Mouse (Mus musculus) neural tube, embryonic 13.5 days (tissue): ENCODE measurements around the gene Ptf1a. TPM values are rescaled to one million over a fixed set of nuclear protein-coding genes. Genes with fewer than 3 reads are reported as not detected.
A peak's percentile ranks its signal among the peaks of the same experiment; 100 is the strongest.

Source experiments
- ATAC-seq: fragments of 200-750 bp; cut with Nextera tagmentation; 2 replicates; pipeline ENCODE4 v1.8.0; 2017; ENCODE audit warnings: low read depth, mild to moderate bottlenecking, moderate TSS enrichment, moderate library complexity
- H3K27ac ChIP-seq: fragments of 300-500 bp; sonication (generic); replicated peaks from 2 replicates; pipeline ENCODE4 v1.5.1; 2015; ENCODE audit warnings: moderate library complexity, mild to moderate bottlenecking, inconsistent platforms
- H3K27me3 ChIP-seq: fragments of 300-500 bp; sonication (generic); 2 replicates; pipeline ENCODE4 v1.6.1; 2015; ENCODE audit warnings: mild to moderate bottlenecking, inconsistent platforms
- H3K36me3 ChIP-seq: fragments of 300-500 bp; sonication (generic); 2 replicates; pipeline ENCODE4 v1.6.1; 2015; ENCODE audit warnings: mild to moderate bottlenecking, inconsistent platforms
- H3K4me1 ChIP-seq: fragments of 300-500 bp; sonication (generic); replicated peaks from 2 replicates; pipeline ENCODE4 v1.6.1; 2015; ENCODE audit warnings: inconsistent platforms
- H3K4me2 ChIP-seq: fragments of 300-500 bp; sonication (generic); 2 replicates; pipeline ENCODE4 v1.6.1; 2015; ENCODE audit warnings: inconsistent platforms, mild to moderate bottlenecking, moderate library complexity
- H3K4me3 ChIP-seq: fragments of 300-500 bp; sonication (generic); 2 replicates; pipeline ENCODE4 v1.5.1; 2015; ENCODE audit warnings: mild to moderate bottlenecking, inconsistent platforms
- H3K9ac ChIP-seq: fragments of 300-500 bp; sonication (generic); 2 replicates; pipeline ENCODE4 v1.6.1; 2015; ENCODE audit warnings: moderate library complexity, mild to moderate bottlenecking, inconsistent platforms
- H3K9me3 ChIP-seq: fragments of 300-500 bp; sonication (generic); 2 replicates; pipeline ENCODE4 v1.6.1; 2016; ENCODE audit warnings: inconsistent platforms
- WGBS: fragments of 180-500 bp; shearing (Covaris S2); methylation state at CpG from one replicate; pipeline ENCODE4 v1.1.7; 2015; 5-methylcytosine and 5-hydroxymethylcytosine counted together
- polyA plus RNA-seq: library from polyadenylated mRNA; unstranded; fragments of >200 nt; fragmentation: Nextera tagmentation; extraction: Ambion mirVana; gene quantifications from 2 replicates; pipeline ENCODE4 v1.2.1, GENCODE M21; 2015

Ptf1a gene
- polyA plus RNA-seq = 0.92 and 1.2 TPM in 2 replicates

GRCm38 (mm10) chr2:19444931-19445831 lies at the start of gene Ptf1a:
TSS of gene Ptf1a (plus strand) at chr2:19445663.
- WGBS = under 1% methylated on average over 53 of the region's 53 CpGs
- Histone ChIP-seq H3K9ac (peak within 1 kb of the TSS; percentile 59), H3K4me3 (peak within 1 kb of the TSS; percentile 43)

GRCm38 (mm10) chr2:19405409-19405808 lies 40.1 kb upstream of the Ptf1a start:
- H3K9ac ChIP-seq = no peak overlapping the region
- no peaks in the 10 kb centered on the region for H3K9me3 ChIP-seq
- H3K4me3 ChIP-seq = no peak overlapping the region
- H3K27ac ChIP-seq = no peak overlapping the region
- H3K4me1 ChIP-seq = no peaks in the 10 kb centered on the region
- H3K36me3 ChIP-seq = no peaks in the 10 kb centered on the region
- WGBS = 82% methylated on average over 5 of the region's 5 CpGs
- H3K4me2 ChIP-seq = no peak overlapping the region
- H3K27me3 ChIP-seq = no peaks in the 10 kb centered on the region
- ATAC-seq = no peak

More at GRCm38 (mm10) chr2:19444931-19445831, at the start of gene Ptf1a:
- Histone ChIP-seq H3K27me3 (peaks cover 97% of the 10 kb centered on the region), H3K4me1 (peaks cover 35% of the 10 kb centered on the region), H3K36me3 (no peaks in the 10 kb centered on the region), H3K27ac (no peak within 1 kb of the TSS), H3K9me3 (no peaks in the 10 kb centered on the region), H3K4me2 (peak within 1 kb of the TSS; percentile 73)
- ATAC-seq = peak; percentile 71

GRCm38 (mm10) chr2:19406531-19406930 lies 38.9 kb upstream of the Ptf1a start:
- ATAC-seq = no peak
- Histone ChIP-seq H3K4me2 (no peak overlapping the region), H3K4me3 (no peak overlapping the region), H3K27me3 (no peaks in the 10 kb centered on the region), H3K4me1 (no peaks in the 10 kb centered on the region), H3K9me3 (no peaks in the 10 kb centered on the region), H3K27ac (no peak overlapping the region), H3K9ac (no peak overlapping the region), H3K36me3 (no peaks in the 10 kb centered on the region)
- WGBS = 78% methylated on average over 3 of the region's 3 CpGs

- H3K36me3 ChIP-seq = no peaks in the 10 kb centered on the region
- ATAC-seq = peak; percentile 64
- 21% methylated on average over 19 of the region's 19 CpGs for WGBS
- H3K9ac ChIP-seq = peak overlapping the region; percentile 56
- H3K27ac ChIP-seq = no peak overlapping the region
- no peaks in the 10 kb centered on the region for H3K9me3 ChIP-seq
- 0 out of 2 replicates have a peak, but pooled peaks cover 4% of the 10 kb centered on the region for H3K4me1 ChIP-seq
- H3K27me3 ChIP-seq = peaks cover 13% of the 10 kb centered on the region; the same call in 1 of the 2 replicates
- H3K4me3 ChIP-seq = peak overlapping the region; percentile 31
- peak overlapping the region; percentile 58 for H3K4me2 ChIP-seq
These were observed 31.1 kb upstream of the Ptf1a start for GRCm38 (mm10) chr2:19414222-19414965.

- Histone ChIP-seq H3K9ac (peak overlapping the region; percentile 56), H3K9me3 (no peaks in the 10 kb centered on the region), H3K27ac (no peak overlapping the region), H3K4me2 (peak overlapping the region; percentile 58), H3K4me3 (peak overlapping the region; percentile 31), H3K4me1 (0 out of 2 replicates have a peak, but pooled peaks cover 4% of the 10 kb centered on the region), H3K27me3 (peaks cover 18% of the 10 kb centered on the region; the same call in 1 of the 2 replicates), H3K36me3 (no peaks in the 10 kb centered on the region)
- WGBS = 2% methylated on average over 6 of the region's 6 CpGs
- ATAC-seq = peak; percentile 70; the same call in 1 of the 2 replicates
These were observed 30.4 kb upstream of the Ptf1a start for GRCm38 (mm10) chr2:19415063-19415521.

GRCm38 (mm10) chr2:19416066-19416465 lies 29.4 kb upstream of the Ptf1a start:
- no peak overlapping the region for H3K4me3 ChIP-seq
- no peak overlapping the region for H3K9ac ChIP-seq
- H3K36me3 ChIP-seq = no peaks in the 10 kb centered on the region
- H3K27me3 ChIP-seq = peaks cover 20% of the 10 kb centered on the region
- H3K9me3 ChIP-seq = no peaks in the 10 kb centered on the region
- no peak for ATAC-seq
- H3K4me1 ChIP-seq = 0 out of 2 replicates have a peak, but pooled peaks cover 4% of the 10 kb centered on the region
- WGBS = 73% methylated on average over 6 of the region's 6 CpGs
- no peak overlapping the region for H3K4me2 ChIP-seq
- no peak overlapping the region for H3K27ac ChIP-seq

- WGBS = 61% methylated on average over 1 of the region's 1 CpGs
These were observed 25.6 kb upstream of the Ptf1a start for GRCm38 (mm10) chr2:19419686-19420345.

GRCm38 (mm10) chr2:19422226-19422625 lies 23.2 kb upstream of the Ptf1a start:
- Histone ChIP-seq H3K27ac (no peak overlapping the region), H3K9ac (no peak overlapping the region), H3K4me3 (no peak overlapping the region), H3K9me3 (no peaks in the 10 kb centered on the region), H3K27me3 (peaks cover 65% of the 10 kb centered on the region), H3K36me3 (no peaks in the 10 kb centered on the region), H3K4me1 (no peaks in the 10 kb centered on the region), H3K4me2 (no peak overlapping the region)
- ATAC-seq = no peak

More at GRCm38 (mm10) chr2:19419686-19420345, 25.6 kb upstream of the Ptf1a start:
- Histone ChIP-seq H3K36me3 (no peaks in the 10 kb centered on the region), H3K27me3 (peaks cover 55% of the 10 kb centered on the region), H3K27ac (no peak overlapping the region), H3K4me3 (no peak overlapping the region), H3K9ac (no peak overlapping the region), H3K4me1 (0 out of 2 replicates have a peak, but pooled peaks cover under 1% of the 10 kb centered on the region), H3K4me2 (no peak overlapping the region), H3K9me3 (no peaks in the 10 kb centered on the region)
- no peak for ATAC-seq

GRCm38 (mm10) chr2:19423086-19423485 lies 22.4 kb upstream of the Ptf1a start:
- 63% methylated on average over 6 of the region's 6 CpGs for WGBS
- Histone ChIP-seq H3K27ac (no peak overlapping the region), H3K9ac (no peak overlapping the region), H3K27me3 (peaks cover 70% of the 10 kb centered on the region), H3K4me3 (no peak overlapping the region), H3K9me3 (no peaks in the 10 kb centered on the region), H3K4me1 (no peaks in the 10 kb centered on the region), H3K36me3 (no peaks in the 10 kb centered on the region), H3K4me2 (no peak overlapping the region)
- ATAC-seq = no peak

- H3K27me3 ChIP-seq = peaks cover 96% of the 10 kb centered on the region
- no peaks in the 10 kb centered on the region for H3K9me3 ChIP-seq
- H3K4me1 ChIP-seq = peaks cover 26% of the 10 kb centered on the region
- no peak overlapping the region for H3K27ac ChIP-seq
- no peak for ATAC-seq
- no peak overlapping the region for H3K4me3 ChIP-seq
- no peaks in the 10 kb centered on the region for H3K36me3 ChIP-seq
- H3K9ac ChIP-seq = no peak overlapping the region
- H3K4me2 ChIP-seq = no peak overlapping the region
- WGBS = 8% methylated on average over 10 of the region's 10 CpGs
These were observed 16.4 kb upstream of the Ptf1a start for GRCm38 (mm10) chr2:19429031-19429430.
